8 mouse cellular contexts compared by ENCODE assay signal in the genomic region with DNA sequence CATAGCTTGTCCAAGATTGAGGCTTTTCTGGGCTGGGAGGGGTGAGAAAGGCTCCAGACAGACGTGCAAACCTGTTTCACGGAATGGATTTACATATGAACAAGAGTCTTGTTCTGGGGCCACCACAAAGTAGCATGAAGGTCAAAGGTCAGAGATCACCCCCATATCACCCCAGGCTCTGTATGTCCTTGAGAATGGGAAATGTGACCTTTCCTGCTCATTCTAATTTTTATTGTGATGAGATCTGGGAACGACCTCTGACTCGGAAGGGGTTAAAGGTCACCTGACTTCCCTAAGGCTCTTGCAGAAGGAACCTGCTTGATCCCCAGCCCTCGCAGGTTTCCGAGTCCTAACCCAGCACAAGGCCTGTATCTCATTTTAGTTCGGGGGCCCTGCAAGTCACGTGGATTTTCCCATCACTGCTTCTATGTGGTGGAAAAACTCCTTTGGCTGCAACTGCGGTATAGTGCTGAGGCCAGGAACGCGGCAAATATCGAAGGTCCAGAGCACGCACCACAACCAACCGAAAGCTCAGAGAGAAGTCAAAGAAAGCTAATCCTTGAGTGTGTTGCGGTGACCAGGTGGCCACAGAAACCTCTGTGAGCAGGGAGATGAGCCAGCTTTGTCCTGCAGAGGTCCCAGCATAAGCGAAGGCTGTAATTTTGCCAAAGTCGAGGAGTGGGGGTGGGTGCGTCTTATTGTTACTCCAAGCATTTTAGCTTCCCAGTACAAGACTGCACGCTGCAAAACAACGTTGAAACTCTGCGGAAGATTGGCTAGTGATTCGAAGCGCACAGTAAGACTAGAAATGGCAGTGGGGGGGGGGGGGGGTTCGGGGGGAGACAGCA.
A peak's percentile ranks its signal among the peaks of the same experiment; 100 is the strongest.
DNase-seq lines count a peak whose midpoint lies in the region; ATAC-seq and TF ChIP-seq lines count a peak whose summit lies in the region.

No protein-coding gene starts in this region.

- no peaks in the 10 kb centered on the region; the same call in 1 of the 2 replicates for H3K27me3 ChIP-seq in cerebellum, adult 2 months (ENCODE audit: control insufficient read depth, insufficient read depth, low read length)
- no peaks in the 10 kb centered on the region for H3K27me3 ChIP-seq in neural tube, embryonic 11.5 days (ENCODE audit: control insufficient read depth, insufficient read depth, low read length)
- H3K27me3 ChIP-seq in hindbrain, postnatal 0 days (ENCODE audit: insufficient read depth, low read length): no peaks in the 10 kb centered on the region

- TF ChIP-seq CTCF in cerebellum, adult 2 months (IDR thresholded peaks at IDR 0.05; ENCODE audit: borderline replicate concordance, insufficient read depth, low read depth, low read length): no peak
- TF ChIP-seq CTCF in hindbrain, postnatal 0 days (IDR thresholded peaks at IDR 0.05; ENCODE audit: low read depth): no peak
- TF ChIP-seq CTCF in olfactory bulb, adult 2 months (IDR thresholded peaks at IDR 0.05; ENCODE audit: insufficient read depth, low read depth, low read length): no peak

- H3K9me3 ChIP-seq in neural tube, embryonic 11.5 days (ENCODE audit: control insufficient read depth, low read length): no peaks in the 10 kb centered on the region
- no peaks in the 10 kb centered on the region for H3K9me3 ChIP-seq in hindbrain, postnatal 0 days (ENCODE audit: low read length)

- H3K4me2 ChIP-seq in neural tube, embryonic 11.5 days (ENCODE audit: low read depth): peak overlapping the region; percentile 56
- peak overlapping the region; percentile 73 for H3K4me2 ChIP-seq in hindbrain, postnatal 0 days (ENCODE audit: low read depth, low read length)

- no peak for TF ChIP-seq POLR2A in cerebellum, adult 2 months (IDR thresholded peaks at IDR 0.05; ENCODE audit: borderline replicate concordance, insufficient read depth, low read length)
- no peak for TF ChIP-seq POLR2A in olfactory bulb, adult 2 months (IDR thresholded peaks at IDR 0.05; ENCODE audit: insufficient read depth, low read depth, low read length)

- no peaks in the 10 kb centered on the region for H3K36me3 ChIP-seq in neural tube, embryonic 11.5 days (ENCODE audit: control insufficient read depth, insufficient read depth, low read length)
- no peaks in the 10 kb centered on the region for H3K36me3 ChIP-seq in hindbrain, postnatal 0 days (ENCODE audit: insufficient read depth, low read length)

- no peak overlapping the region for H3K27ac ChIP-seq in cerebellum, adult 2 months (ENCODE audit: insufficient read depth, low read length)
- peak overlapping the region; percentile 60; the same call in 1 of the 2 replicates for H3K27ac ChIP-seq in neural tube, embryonic 11.5 days (ENCODE audit: low read depth, low read length)
- H3K27ac ChIP-seq in hindbrain, postnatal 0 days: peak overlapping the region; percentile 75; the same call in 1 of the 2 replicates
- peak overlapping the region; percentile 53 for H3K27ac ChIP-seq in olfactory bulb, adult 2 months (ENCODE audit: insufficient read depth, low read depth, low read length)

- no peaks in the 10 kb centered on the region for H3K4me1 ChIP-seq in cerebellum, adult 2 months (ENCODE audit: control insufficient read depth, insufficient read depth, low read length)
- H3K4me1 ChIP-seq in neural tube, embryonic 11.5 days (ENCODE audit: control insufficient read depth, insufficient read depth, low read length): peaks cover 13% of the 10 kb centered on the region
- H3K4me1 ChIP-seq in hindbrain, postnatal 0 days (ENCODE audit: insufficient read depth, low read length): peaks cover 7% of the 10 kb centered on the region
- peaks cover 19% of the 10 kb centered on the region for H3K4me1 ChIP-seq in olfactory bulb, adult 2 months (ENCODE audit: control insufficient read depth, insufficient read depth, low read length)

- ATAC-seq in neural tube, embryonic 11.5 days (ENCODE audit: insufficient read depth, low FRiP score, low TSS enrichment): peak; percentile 55; the same call in 1 of the 2 replicates
- peak; percentile 58 for ATAC-seq in hindbrain, postnatal 0 days
- ATAC-seq in erythroblast, adult 5-6 weeks (replicated peaks; ENCODE audit: low FRiP score, poor library complexity, severe bottlenecking): no peak

- peak overlapping the region; percentile 53 for H3K9ac ChIP-seq in neural tube, embryonic 11.5 days (ENCODE audit: low read length)
- peak overlapping the region; percentile 22; the same call in 1 of the 2 replicates for H3K9ac ChIP-seq in hindbrain, postnatal 0 days (replicated peaks; ENCODE audit: low read length)

- peak; percentile 10 to 19 for DNase-seq in cerebellum, adult 2 months
- DNase-seq in cerebellum, adult 18-20 months: no peak
- no peak for DNase-seq in neural tube, embryonic 11.5 days (ENCODE audit: low spot score)
- no peak for DNase-seq in neural tube, embryonic 10.5 days (ENCODE audit: extremely low spot score, low spot score)
- DNase-seq in hindbrain, postnatal 0 days (ENCODE audit: low spot score): peak; percentile 67
- DNase-seq in spleen, adult 12 weeks (ENCODE audit: low spot score): no peak

- WGBS in cerebellum, adult 2 months: 27% methylated on average over 24 of the region's 24 CpGs
- WGBS in neural tube, embryonic 11.5 days: 28% methylated on average over 24 of the region's 24 CpGs
- 15% methylated on average over 24 of the region's 24 CpGs for WGBS in hindbrain, postnatal 0 days
- WGBS in olfactory bulb, adult 2 months: 35% methylated on average over 24 of the region's 24 CpGs

- peak overlapping the region; percentile 3 for H3K4me3 ChIP-seq in cerebellum, adult 2 months (replicated peaks; ENCODE audit: insufficient read depth, low read depth, low read length)
- peak overlapping the region; percentile 25 for H3K4me3 ChIP-seq in neural tube, embryonic 11.5 days (ENCODE audit: low read depth, low read length)
- peak overlapping the region; percentile 34 for H3K4me3 ChIP-seq in hindbrain, postnatal 0 days (ENCODE audit: low read length)
- peak overlapping the region; percentile 17; the same call in 1 of the 2 replicates for H3K4me3 ChIP-seq in olfactory bulb, adult 2 months (ENCODE audit: insufficient read depth, low read depth, low read length)

Comparison
In these comparisons a context has a peak if more than half of its experiments do, and no peak if none do; other contexts are left out.
1. DNase-seq: peak in cerebellum, adult 2 months (2 of 2) and hindbrain, postnatal 0 days (single experiment); none in cerebellum, adult 18-20 months (0 of 2), neural tube, embryonic 11.5 days (single experiment), neural tube, embryonic 10.5 days (single experiment) and spleen, adult 12 weeks (single experiment).
2. Peak in every context shown above with its lines, with median percentiles within 50 percentile points of each other: H3K4me3 ChIP-seq.